Mouse (Mus musculus) thymus, adult 2 months (tissue): Measurements from ENCODE around the gene Bmp3. TPM values are rescaled to one million over a fixed set of nuclear protein-coding genes. Genes with fewer than 3 reads are reported as not detected.

Source experiments
- DNase-seq: peaks from one replicate; pipeline ENCODE4 v3.0.0; 2021
- H3K27ac ChIP-seq: fragments of 200-500 bp; 2 replicates; pipeline ENCODE4 v1.5.1; 2012; ENCODE audit warnings: low read length, control low read depth; ENCODE audit not compliant: control insufficient read depth, insufficient read depth
- H3K27me3 ChIP-seq: fragments of 200-500 bp; 2 replicates; pipeline ENCODE4 v1.6.1; 2012; ENCODE audit warnings: mild to moderate bottlenecking, low read length, moderate library complexity, mixed read lengths; ENCODE audit not compliant: control insufficient read depth, insufficient read depth
- H3K36me3 ChIP-seq: fragments of 200-500 bp; 2 replicates; pipeline ENCODE4 v1.6.1; 2012; ENCODE audit warnings: mild to moderate bottlenecking, low read length, moderate library complexity; ENCODE audit not compliant: control insufficient read depth, insufficient read depth
- H3K4me1 ChIP-seq: fragments of 200-500 bp; replicated peaks from 2 replicates; pipeline ENCODE4 v1.6.1; 2012; ENCODE audit warnings: low read length; ENCODE audit not compliant: control insufficient read depth, insufficient read depth
- H3K4me3 ChIP-seq: fragments of 200-500 bp; 2 replicates; pipeline ENCODE4 v1.5.1; 2012; ENCODE audit warnings: mild to moderate bottlenecking, low read length, control low read depth, moderate library complexity; ENCODE audit not compliant: control insufficient read depth, insufficient read depth
- CTCF ChIP-seq: fragments of 200-500 bp; IDR thresholded peaks from 2 replicates; pipeline ENCODE4 v1.5.1; 2012; ENCODE audit warnings: mild to moderate bottlenecking, control low read depth, low read length, moderate library complexity, borderline replicate concordance; ENCODE audit not compliant: control insufficient read depth, poor library complexity, insufficient read depth; ENCODE audit errors: extremely low read depth
- POLR2A ChIP-seq: fragments of 200-500 bp; IDR thresholded peaks from 2 replicates; pipeline ENCODE4 v1.6.1; 2012; ENCODE audit warnings: mild to moderate bottlenecking, low read length, control low read depth, moderate library complexity; ENCODE audit not compliant: control insufficient read depth, poor library complexity, insufficient read depth; ENCODE audit errors: extremely low read depth
- WGBS: fragments of 180-500 bp; shearing (Covaris S2); methylation state at CpG from one replicate; pipeline ENCODE4 v1.1.7; 2018; 5-methylcytosine and 5-hydroxymethylcytosine counted together
- polyA plus RNA-seq: library from polyadenylated mRNA; depleted of rRNA; stranded (reverse); fragments of >200 nt; gene quantifications from 2 replicates; pipeline ENCODE4 v1.2.3, GENCODE M21; 2012

The Bmp3 gene
- polyA plus RNA-seq, 1 experiment, result 1.8 TPM

DNA sequence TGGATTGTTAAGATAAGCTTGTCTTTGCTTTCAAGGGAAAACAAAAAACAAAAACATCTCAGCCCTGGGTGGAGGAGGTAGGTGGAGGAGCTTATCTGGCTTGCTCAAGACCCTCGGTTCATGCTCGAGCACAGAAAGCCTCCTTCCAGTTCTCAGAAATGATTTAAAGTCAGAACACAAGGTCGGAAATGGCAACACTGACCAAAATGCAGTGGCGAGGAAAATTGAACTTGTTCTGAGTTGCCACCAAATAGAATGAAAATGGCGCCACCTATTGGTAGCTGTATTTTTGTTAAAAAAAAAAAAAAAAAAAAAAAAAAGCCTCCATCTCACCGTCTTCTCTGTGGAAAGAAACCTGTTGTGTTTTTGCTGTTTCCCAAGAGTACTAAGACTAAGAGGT is 9.7 kb downstream of the Bmp3 start:
- Histone ChIP-seq H3K27me3 (no peaks in the 10 kb centered on the region), H3K4me3 (no peak overlapping the region), H3K4me1 (no peaks in the 10 kb centered on the region), H3K36me3 (no peaks in the 10 kb centered on the region), H3K27ac (no peak overlapping the region)
- no peak for DNase-seq
- TF ChIP-seq POLR2A, result no peak
- TF ChIP-seq CTCF, result no peak
- WGBS, result 2% methylated on average over 6 of the region's 6 CpGs

DNA sequence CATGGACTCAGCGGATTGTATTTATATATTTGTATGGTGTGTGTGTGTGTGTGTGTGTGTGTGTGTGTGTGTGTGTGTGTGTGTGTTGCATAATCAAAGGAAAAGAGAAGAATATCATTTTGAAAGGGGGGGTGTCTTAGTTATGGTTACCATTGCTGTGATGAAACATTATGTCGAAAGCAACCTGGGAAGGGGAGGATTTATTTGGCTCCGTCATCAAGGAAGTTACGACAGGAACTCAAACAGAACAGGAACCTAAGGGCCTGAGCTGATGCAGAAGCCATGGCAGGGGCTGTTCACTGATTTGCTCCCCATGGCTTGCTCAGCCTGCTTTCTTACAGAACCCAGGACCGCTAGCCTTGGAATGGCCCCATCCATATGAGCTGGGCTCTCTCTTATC is 10.9 kb downstream of the Bmp3 start:
- H3K27me3 ChIP-seq, result no peaks in the 10 kb centered on the region

DNA sequence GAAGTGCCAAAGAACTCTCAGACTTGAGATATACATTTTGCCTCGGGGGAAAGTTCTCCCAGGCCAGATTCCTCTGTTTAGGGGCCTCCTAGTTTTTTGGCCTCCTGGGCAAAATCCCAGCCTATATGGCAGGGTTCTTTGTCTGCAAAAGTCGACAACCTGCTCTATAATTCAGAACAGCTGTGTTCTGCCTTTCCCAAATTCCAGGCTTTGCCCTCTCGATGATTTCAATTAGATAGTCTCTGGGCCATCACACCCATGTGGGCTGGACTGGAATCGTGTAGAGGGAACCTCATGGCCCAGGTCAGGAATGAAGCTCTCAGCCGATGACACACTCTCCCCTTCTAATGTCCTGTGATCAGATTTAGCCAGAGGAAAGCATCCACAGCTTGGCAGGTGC is 21.8 kb downstream of the Bmp3 start:
- WGBS, result 82% methylated on average over 5 of the region's 5 CpGs

More for the DNA sequence above, 10.9 kb downstream of the Bmp3 start:
- TF ChIP-seq CTCF (no peak), POLR2A (no peak)
- whole genome bisulfite sequencing, result 55% methylated on average over 5 of the region's 5 CpGs
- no peaks in the 10 kb centered on the region for H3K36me3 ChIP-seq
- no peak overlapping the region for H3K4me3 ChIP-seq
- DNase-seq, result no peak
- no peak overlapping the region for H3K27ac ChIP-seq
- H3K4me1 ChIP-seq, result no peaks in the 10 kb centered on the region

DNA sequence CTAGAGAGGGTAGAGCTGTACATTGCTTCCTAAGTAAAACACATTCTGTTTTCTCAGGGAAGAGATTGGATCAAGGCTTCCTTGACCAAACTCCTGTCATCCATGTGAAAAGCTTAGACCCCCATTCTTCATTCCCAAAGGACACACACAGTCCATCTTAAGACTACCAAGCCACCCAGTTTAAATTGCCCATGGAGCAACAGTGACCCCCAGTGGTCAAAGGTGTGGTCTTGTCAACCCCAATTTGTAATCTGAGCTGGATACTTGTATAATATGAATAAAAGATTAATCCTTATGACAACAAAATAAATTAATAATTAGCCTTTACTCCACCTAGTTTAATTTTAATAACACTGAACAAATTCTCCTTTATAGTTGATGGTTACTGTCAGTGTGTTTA is 24.7 kb downstream of the Bmp3 start:
- Histone ChIP-seq H3K36me3 (no peaks in the 10 kb centered on the region), H3K4me1 (no peaks in the 10 kb centered on the region), H3K27ac (no peak overlapping the region), H3K27me3 (no peaks in the 10 kb centered on the region), H3K4me3 (no peak overlapping the region)
- TF ChIP-seq POLR2A (no peak), CTCF (no peak)
- DNase-seq, result no peak

More for the DNA sequence above, 21.8 kb downstream of the Bmp3 start:
- Histone ChIP-seq H3K36me3 (no peaks in the 10 kb centered on the region), H3K4me1 (no peaks in the 10 kb centered on the region), H3K27ac (no peak overlapping the region), H3K27me3 (no peaks in the 10 kb centered on the region), H3K4me3 (no peak overlapping the region)
- TF ChIP-seq POLR2A (no peak), CTCF (no peak)
- no peak for DNase-seq

DNA sequence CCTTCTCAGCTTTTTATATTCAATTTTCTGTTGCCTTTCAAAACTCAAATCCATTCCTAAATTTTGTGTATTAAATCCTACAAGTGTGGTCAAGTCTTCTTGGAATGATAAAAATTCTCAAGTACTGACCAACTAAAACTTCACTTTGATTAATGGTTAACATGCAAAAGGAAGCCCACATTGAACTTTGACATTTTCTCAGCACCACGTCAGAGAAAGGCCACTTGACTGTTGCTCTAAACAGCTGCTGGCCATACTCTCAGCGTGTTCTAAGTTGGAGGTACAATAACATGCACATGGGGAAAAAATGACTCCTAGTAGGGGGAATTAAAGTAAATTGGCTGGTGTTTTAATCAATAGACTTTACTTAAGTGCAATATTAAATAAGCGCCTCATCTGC is 27.9 kb downstream of the Bmp3 start:
- Histone ChIP-seq H3K36me3 (no peaks in the 10 kb centered on the region), H3K4me1 (no peaks in the 10 kb centered on the region), H3K27me3 (no peaks in the 10 kb centered on the region), H3K4me3 (no peak overlapping the region), H3K27ac (no peak overlapping the region)
- TF ChIP-seq CTCF, result no peak
- TF ChIP-seq POLR2A, result no peak
- WGBS, result 78% methylated on average over 3 of the region's 3 CpGs
- no peak for DNase-seq

GRCm38 (mm10) chr5:98890544-98891050 is 36.4 kb downstream of the Bmp3 start:
- WGBS, result 85% methylated on average over 2 of the region's 2 CpGs

DNA sequence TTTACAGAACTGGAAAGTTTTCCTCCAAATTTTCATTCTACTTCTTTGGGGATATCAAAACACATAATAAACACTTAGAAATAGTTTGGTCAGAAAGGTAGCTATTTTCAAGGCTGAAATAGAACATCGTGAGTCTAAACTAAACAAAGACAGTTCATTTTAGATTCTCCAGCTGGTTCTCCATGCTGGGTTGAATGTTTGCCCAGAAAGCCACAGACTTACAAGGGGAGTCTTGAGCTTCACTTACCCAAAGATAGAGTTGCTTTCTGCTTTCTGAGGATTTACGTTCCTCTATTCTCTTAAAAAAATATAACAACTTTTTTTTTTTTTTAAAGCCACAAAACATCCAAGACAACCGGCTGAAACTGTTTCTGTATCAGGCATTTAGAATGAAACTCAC is 40.1 kb downstream of the Bmp3 start:
- H3K4me3 ChIP-seq, result no peak overlapping the region
- no peaks in the 10 kb centered on the region for H3K27me3 ChIP-seq
- H3K27ac ChIP-seq, result no peak overlapping the region
- H3K4me1 ChIP-seq, result no peaks in the 10 kb centered on the region
- no peak for DNase-seq
- WGBS, result 83% methylated on average over 3 of the region's 3 CpGs
- TF ChIP-seq POLR2A, result no peak
- TF ChIP-seq CTCF, result no peak
- H3K36me3 ChIP-seq, result no peaks in the 10 kb centered on the region

More at GRCm38 (mm10) chr5:98890544-98891050, 36.4 kb downstream of the Bmp3 start:
- H3K4me1 ChIP-seq, result no peaks in the 10 kb centered on the region
- H3K36me3 ChIP-seq, result no peaks in the 10 kb centered on the region
- H3K4me3 ChIP-seq, result no peak overlapping the region
- H3K27me3 ChIP-seq, result no peaks in the 10 kb centered on the region
- no peak for TF ChIP-seq POLR2A
- TF ChIP-seq CTCF, result no peak
- H3K27ac ChIP-seq, result no peak overlapping the region
- no peak for DNase-seq
